Mouse (Mus musculus) thymus, adult 2 months (tissue): ENCODE measurements around the gene Colec11.

Experiments used
- CTCF ChIP-seq: fragments of 200-500 bp; IDR thresholded peaks from 2 replicates; pipeline ENCODE4 v1.5.1; 2012; ENCODE audit warnings: mild to moderate bottlenecking, control low read depth, low read length, moderate library complexity, borderline replicate concordance; ENCODE audit not compliant: control insufficient read depth, poor library complexity, insufficient read depth; ENCODE audit errors: extremely low read depth
- POLR2A ChIP-seq: fragments of 200-500 bp; IDR thresholded peaks from 2 replicates; pipeline ENCODE4 v1.6.1; 2012; ENCODE audit warnings: mild to moderate bottlenecking, low read length, control low read depth, moderate library complexity; ENCODE audit not compliant: control insufficient read depth, poor library complexity, insufficient read depth; ENCODE audit errors: extremely low read depth

DNA sequence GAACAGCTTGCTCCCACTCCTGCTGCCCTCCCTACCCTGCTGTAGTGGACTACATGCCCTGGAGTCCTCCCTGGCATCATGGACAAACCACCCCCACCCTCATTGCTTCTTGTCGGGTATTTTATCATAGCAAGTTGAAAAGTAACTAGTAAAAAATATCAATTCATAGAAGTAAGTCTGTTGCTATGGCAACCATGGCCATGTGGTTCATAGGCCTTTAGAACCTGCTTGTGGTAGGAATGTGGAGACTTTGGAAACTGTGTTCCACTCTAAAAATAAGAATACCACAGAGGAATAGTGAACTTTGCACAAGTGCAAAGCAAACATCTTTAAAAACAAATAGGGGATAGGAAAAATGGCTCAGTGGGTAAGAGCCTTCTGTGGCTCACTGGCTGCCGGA, 50.9 kb downstream of the Colec11 start:
- no peak for TF ChIP-seq CTCF
- no peak for TF ChIP-seq POLR2A
